7 mouse cellular contexts compared by ENCODE assay signal in genomic region chr7:100536804-100537518, GRCm38 (mm10). TPM values are rescaled to one million over a fixed set of nuclear protein-coding genes. Genes with fewer than 3 reads are reported as not detected.
DNase-seq lines count a peak whose midpoint lies in the region; ATAC-seq lines count a peak whose summit lies in the region.

Coa4 (plus strand) TSS chr7:100537071.

- 0 out of 2 replicates have a peak within 1 kb of the TSS, but pooled peaks have one; percentile 15 for H3K27ac ChIP-seq in embryonic facial prominence, embryonic 11.5 days (replicated peaks; ENCODE audit: low read depth, low read length)
- peak within 1 kb of the TSS; percentile 88 for H3K27ac ChIP-seq in limb, embryonic 10.5 days
- H3K27ac ChIP-seq in midbrain, embryonic 13.5 days = peak within 1 kb of the TSS; percentile 88

- peak within 1 kb of the TSS; percentile 49 for H3K4me2 ChIP-seq in embryonic facial prominence, embryonic 11.5 days (ENCODE audit: low read depth, low read length)
- H3K4me2 ChIP-seq in midbrain, embryonic 13.5 days (replicated peaks) = peak within 1 kb of the TSS; percentile 66

- under 1% methylated on average over 33 of the region's 33 CpGs for WGBS in embryonic facial prominence, embryonic 11.5 days
- WGBS in limb, embryonic 10.5 days = under 1% methylated on average over 33 of the region's 33 CpGs
- 0% methylated on average over 33 of the region's 33 CpGs for WGBS in midbrain, embryonic 13.5 days

- H3K4me3 ChIP-seq in embryonic facial prominence, embryonic 11.5 days (ENCODE audit: low read depth, low read length) = peak within 1 kb of the TSS; percentile 67
- H3K4me3 ChIP-seq in limb, embryonic 10.5 days = peak within 1 kb of the TSS; percentile 85
- H3K4me3 ChIP-seq in midbrain, embryonic 13.5 days (replicated peaks) = peak within 1 kb of the TSS; percentile 73

- no peaks in the 10 kb centered on the region for H3K27me3 ChIP-seq in embryonic facial prominence, embryonic 11.5 days (ENCODE audit: control insufficient read depth, insufficient read depth, low read length)
- no peaks in the 10 kb centered on the region for H3K27me3 ChIP-seq in limb, embryonic 10.5 days (ENCODE audit: low read depth, poor library complexity, severe bottlenecking)
- no peaks in the 10 kb centered on the region for H3K27me3 ChIP-seq in midbrain, embryonic 13.5 days

- DNase-seq in adrenal gland, postnatal 14 days = peak; percentile 91
- peak; percentile 97 for DNase-seq in embryonic facial prominence, embryonic 11.5 days (ENCODE audit: low spot score)
- peak; percentile 92 for DNase-seq in kidney, adult 11 months
- DNase-seq in limb, embryonic 10.5 days (ENCODE audit: low spot score) = peak; percentile 94
- peak; percentile 57 for DNase-seq in spleen, adult 12 weeks (ENCODE audit: low spot score)

- peak; percentile 98 for ATAC-seq in embryonic facial prominence, embryonic 11.5 days (replicated peaks; ENCODE audit: insufficient number of reproducible peaks, low FRiP score, low TSS enrichment, low read depth)
- peak; percentile 86 for ATAC-seq in granulocyte monocyte progenitor cell, adult 5-6 weeks (replicated peaks; ENCODE audit: poor library complexity, severe bottlenecking)
- ATAC-seq in midbrain, embryonic 13.5 days = peak; percentile 100

- H3K4me1 ChIP-seq in embryonic facial prominence, embryonic 11.5 days (ENCODE audit: control insufficient read depth, insufficient read depth, low read length) = no peaks in the 10 kb centered on the region
- H3K4me1 ChIP-seq in limb, embryonic 10.5 days = peaks cover 14% of the 10 kb centered on the region
- peaks cover 12% of the 10 kb centered on the region for H3K4me1 ChIP-seq in midbrain, embryonic 13.5 days (replicated peaks)

- H3K9me3 ChIP-seq in embryonic facial prominence, embryonic 11.5 days (replicated peaks; ENCODE audit: control insufficient read depth, low read length) = no peaks in the 10 kb centered on the region
- H3K9me3 ChIP-seq in limb, embryonic 10.5 days (replicated peaks) = no peaks in the 10 kb centered on the region
- no peaks in the 10 kb centered on the region for H3K9me3 ChIP-seq in midbrain, embryonic 13.5 days

- H3K36me3 ChIP-seq in embryonic facial prominence, embryonic 11.5 days (replicated peaks; ENCODE audit: control insufficient read depth, insufficient read depth, low read depth, low read length) = no peaks in the 10 kb centered on the region; the same call in 1 of the 2 replicates
- peaks cover 20% of the 10 kb centered on the region for H3K36me3 ChIP-seq in limb, embryonic 10.5 days
- H3K36me3 ChIP-seq in midbrain, embryonic 13.5 days = peaks cover 20% of the 10 kb centered on the region

- H3K9ac ChIP-seq in embryonic facial prominence, embryonic 11.5 days (replicated peaks; ENCODE audit: low read length) = peak within 1 kb of the TSS; percentile 73
- H3K9ac ChIP-seq in midbrain, embryonic 13.5 days (replicated peaks) = peak within 1 kb of the TSS; percentile 79

RNA-seq across cellular contexts. Expression of gene Coa4, which starts in this region (rescaled TPM):
- 7.8 and 10.4 TPM in 2 replicates for total RNA-seq in adrenal gland, postnatal 14 days (2021)
- 15.5 and 19.5 TPM in 2 replicates for polyA plus RNA-seq in embryonic facial prominence, embryonic 11.5 days (2014; fragmentation: Nextera tagmentation; extraction: Ambion mirVana)
- total RNA-seq in granulocyte monocyte progenitor cell, adult 5-6 weeks (2014; fragmentation: Nextera tagmentation) = 5.4 and 14.1 TPM in 2 replicates
- total RNA-seq in granulocyte monocyte progenitor cell, adult 5-6 weeks (2017) = 20.0 and 21.1 TPM in 2 replicates
- 19.3 and 21.3 TPM in 2 replicates for polyA plus RNA-seq in limb, embryonic 10.5 days (2016; fragmentation: Nextera tagmentation; extraction: Ambion mirVana)
- 16.7 and 19.7 TPM in 2 replicates for polyA plus RNA-seq in midbrain, embryonic 13.5 days (2015; fragmentation: Nextera tagmentation; extraction: Ambion mirVana)

Comparison
In these comparisons a context has a peak if more than half of its experiments do, and no peak if none do; other contexts are left out.
1. Peak in every context shown above with its lines: DNase-seq, ATAC-seq, H3K4me3 ChIP-seq and H3K27ac ChIP-seq.
2. H3K27ac ChIP-seq: peak in every context shown above with its lines; median percentile 88 in limb, embryonic 10.5 days; 88 in midbrain, embryonic 13.5 days; 15 in embryonic facial prominence, embryonic 11.5 days.